Mouse (Mus musculus): ENCODE data around the gene Ptprm.

GRCm38 (mm10) chr17:67260016-67260415, 94.2 kb downstream of the Ptprm start:
- no peak for TF ChIP-seq MAZ (IDR thresholded peaks at IDR 0.05; ENCODE audit: low read depth, low read length)
- no peak for TF ChIP-seq USF2 (IDR thresholded peaks at IDR 0.05; ENCODE audit: borderline replicate concordance in 1 of 2, insufficient read depth in 1 of 2, low read depth in 1 of 2, low read length in 2 of 2)
- no peak for TF ChIP-seq EP300 (IDR thresholded peaks at IDR 0.05; ENCODE audit: low read depth in 1 of 2, low read length in 2 of 2)
- TF ChIP-seq USF1 (IDR thresholded peaks at IDR 0.05; ENCODE audit: low read depth, low read length), result no peak
- no peak for TF ChIP-seq CTCF (IDR thresholded peaks at IDR 0.05 in 2 of 3, conservative IDR thresholded peaks at IDR 0.05 in 1 of 3; ENCODE audit: control insufficient read depth in 1 of 3, insufficient read depth in 1 of 3, low read depth in 2 of 3, low read length in 3 of 3, poor library complexity in 1 of 3, severe bottlenecking in 1 of 3)
- TF ChIP-seq NELFE (IDR thresholded peaks at IDR 0.05; ENCODE audit: low read depth, low read length), result no peak
- TF ChIP-seq POLR2A (IDR thresholded peaks at IDR 0.05; ENCODE audit: control insufficient read depth in 1 of 2, insufficient read depth in 1 of 2, low read depth in 1 of 2, low read length in 2 of 2, poor library complexity in 1 of 2), result no peak
- TF ChIP-seq ETS1 (IDR thresholded peaks at IDR 0.05; ENCODE audit: low read depth, low read length), result no peak
- TF ChIP-seq MAFK (IDR thresholded peaks at IDR 0.05; ENCODE audit: borderline replicate concordance, low read depth, low read length), result no peak
